Mouse (Mus musculus): ENCODE measurements at regions not wholly inside any gene's neighbourhood (a gene's known extent, or its start where the extent isn't known, plus 50 kb on each side); places are given as distances from the start of the nearest gene placed in this dataset.
A peak's percentile ranks its signal among the peaks of the same experiment; 100 is the strongest.

DNA sequence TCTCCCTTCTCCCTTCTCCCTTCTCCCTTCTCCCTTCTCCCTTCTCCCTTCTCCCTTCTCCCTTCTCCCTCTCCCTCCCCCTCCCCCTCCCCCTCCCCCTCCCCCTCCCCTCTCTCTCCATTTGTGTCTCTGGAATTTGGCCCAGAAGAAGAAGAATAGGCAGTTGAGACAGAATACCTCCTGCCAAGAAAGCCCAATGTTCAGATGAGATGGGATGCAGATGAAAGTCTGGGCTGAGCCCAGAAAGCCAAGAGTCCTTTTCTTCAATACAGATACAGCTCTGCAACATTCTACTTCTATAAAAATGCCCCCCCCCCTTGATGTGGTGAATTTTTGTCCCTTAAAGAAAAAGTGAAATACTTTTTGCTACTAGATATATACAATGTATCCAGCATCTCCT is 489.2 kb downstream of the Kcnj2 start:
- Histone ChIP-seq H3K4me1 (0 out of 2 replicates have a peak, but pooled peaks cover 3% of the 10 kb centered on the region), H3K27ac (replicated peaks) (no peak overlapping the region), H3K36me3 (no peaks in the 10 kb centered on the region), H3K9ac (replicated peaks) (no peak overlapping the region), H3K4me3 (no peak overlapping the region), H3K9me3 (no peaks in the 10 kb centered on the region), H3K4me2 (replicated peaks) (no peak overlapping the region), H3K27me3 (no peaks in the 10 kb centered on the region)
- ATAC-seq (ENCODE audit: low FRiP score, low read depth), result no peak

GRCm38 (mm10) chr11:111555615-111556014 is 489.7 kb downstream of the Kcnj2 start:
- WGBS, result 84% methylated on average over 6 of the region's 6 CpGs
- H3K4me1 ChIP-seq, result 0 out of 2 replicates have a peak, but pooled peaks cover 3% of the 10 kb centered on the region

GRCm38 (mm10) chr11:111558302-111559140 is 492.6 kb downstream of the Kcnj2 start:
- WGBS, result 54% methylated on average over 9 of the region's 9 CpGs
- Histone ChIP-seq H3K9ac (replicated peaks) (no peak overlapping the region), H3K27ac (replicated peaks) (no peak overlapping the region), H3K4me2 (replicated peaks) (no peak overlapping the region), H3K27me3 (no peaks in the 10 kb centered on the region), H3K36me3 (no peaks in the 10 kb centered on the region), H3K4me3 (no peak overlapping the region), H3K4me1 (0 out of 2 replicates have a peak, but pooled peaks cover 3% of the 10 kb centered on the region), H3K9me3 (no peaks in the 10 kb centered on the region)
- peak; percentile 71; the same call in 1 of the 2 replicates for ATAC-seq (ENCODE audit: low FRiP score, low read depth)

More at GRCm38 (mm10) chr11:111555615-111556014, 489.7 kb downstream of the Kcnj2 start:
- H3K27ac ChIP-seq (replicated peaks), result no peak overlapping the region
- no peak overlapping the region for H3K4me3 ChIP-seq
- no peak overlapping the region for H3K4me2 ChIP-seq (replicated peaks)
- no peaks in the 10 kb centered on the region for H3K27me3 ChIP-seq
- no peak for ATAC-seq (ENCODE audit: low FRiP score, low read depth)
- no peaks in the 10 kb centered on the region for H3K9me3 ChIP-seq
- no peak overlapping the region for H3K9ac ChIP-seq (replicated peaks)
- H3K36me3 ChIP-seq, result no peaks in the 10 kb centered on the region

DNA sequence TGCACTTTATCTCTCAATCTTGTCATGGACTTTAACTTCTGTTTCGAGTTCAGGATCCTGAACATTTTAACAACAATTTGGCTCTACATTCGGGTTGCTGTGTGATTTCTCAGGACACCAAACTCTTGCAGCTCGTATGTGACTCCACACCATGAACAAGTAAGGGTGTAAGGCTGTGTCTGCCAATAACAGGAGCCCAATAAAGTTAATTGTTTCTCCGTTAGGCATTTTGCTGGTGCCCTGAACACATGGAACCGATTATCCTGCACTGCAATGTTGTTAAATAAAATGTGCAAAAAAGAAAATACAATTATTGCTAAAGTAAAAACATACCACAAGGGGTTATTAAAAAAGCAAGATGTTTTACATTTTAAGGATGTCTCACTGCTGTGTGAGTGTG is 497.2 kb downstream of the Kcnj2 start:
- Histone ChIP-seq H3K4me1 (0 out of 2 replicates have a peak, but pooled peaks cover 3% of the 10 kb centered on the region), H3K9ac (replicated peaks) (no peak overlapping the region), H3K36me3 (no peaks in the 10 kb centered on the region), H3K4me3 (no peak overlapping the region), H3K27ac (replicated peaks) (no peak overlapping the region), H3K4me2 (replicated peaks) (no peak overlapping the region), H3K9me3 (no peaks in the 10 kb centered on the region), H3K27me3 (no peaks in the 10 kb centered on the region)
- no peak for ATAC-seq (ENCODE audit: low FRiP score, low read depth)
- 77% methylated on average over 5 of the region's 5 CpGs for WGBS

- Histone ChIP-seq H3K9ac (replicated peaks) (no peak overlapping the region), H3K27me3 (no peaks in the 10 kb centered on the region), H3K27ac (replicated peaks) (no peak overlapping the region), H3K4me2 (replicated peaks) (no peak overlapping the region), H3K4me3 (no peak overlapping the region), H3K4me1 (no peaks in the 10 kb centered on the region), H3K36me3 (no peaks in the 10 kb centered on the region), H3K9me3 (peaks cover 3% of the 10 kb centered on the region; the same call in 1 of the 2 replicates)
- ATAC-seq (ENCODE audit: low FRiP score, low read depth), result no peak
- WGBS, result 93% methylated on average over 6 of the region's 6 CpGs
Observed at GRCm38 (mm10) chr11:111568041-111568440, 502.1 kb downstream of the Kcnj2 start.

DNA sequence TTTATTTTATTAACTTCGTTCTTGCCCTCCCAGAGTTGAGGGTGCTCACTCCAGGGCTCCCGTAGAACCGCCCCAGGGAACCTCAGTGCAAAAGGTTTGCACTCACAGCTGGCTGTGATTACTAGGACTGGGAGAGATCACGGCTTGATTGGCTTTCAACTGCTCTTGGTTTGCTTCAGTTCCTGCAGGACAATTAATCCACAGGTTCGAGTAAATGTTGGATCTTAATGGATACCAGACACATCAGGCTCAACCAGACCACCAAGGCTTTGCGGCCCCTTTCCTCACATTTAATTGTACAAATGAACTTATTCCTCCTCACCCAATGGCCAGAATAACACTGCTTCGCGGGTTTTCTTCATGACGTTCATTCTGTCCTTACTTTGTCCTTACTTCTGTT is 502.9 kb downstream of the Kcnj2 start:
- peaks cover 6% of the 10 kb centered on the region; the same call in 1 of the 2 replicates for H3K9me3 ChIP-seq
- ATAC-seq (ENCODE audit: low FRiP score, low read depth), result no peak
- no peak overlapping the region for H3K4me2 ChIP-seq (replicated peaks)
- H3K36me3 ChIP-seq, result no peaks in the 10 kb centered on the region
- no peak overlapping the region for H3K4me3 ChIP-seq
- 82% methylated on average over 9 of the region's 9 CpGs for WGBS
- H3K27me3 ChIP-seq, result no peaks in the 10 kb centered on the region
- no peak overlapping the region for H3K9ac ChIP-seq (replicated peaks)
- no peak overlapping the region for H3K27ac ChIP-seq (replicated peaks)
- H3K4me1 ChIP-seq, result no peaks in the 10 kb centered on the region

DNA sequence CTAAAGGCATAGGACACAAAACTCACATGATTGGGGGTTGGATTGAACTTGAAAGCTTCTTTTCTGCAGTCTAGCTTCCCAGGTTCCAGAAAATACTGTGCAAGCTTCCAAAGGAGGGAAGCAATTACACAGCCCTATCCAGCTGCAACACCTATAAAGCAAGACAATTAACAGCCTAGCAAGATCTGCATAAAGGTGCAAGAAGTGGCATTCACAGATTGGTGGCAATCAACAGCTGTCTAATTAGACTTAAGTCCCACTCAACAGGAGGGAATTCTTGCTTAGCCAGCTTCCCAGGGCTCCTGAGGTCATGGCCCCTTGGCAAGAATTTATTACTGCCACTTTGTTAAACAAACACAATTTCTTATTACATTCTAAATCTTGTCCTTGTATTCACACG is 511.9 kb downstream of the Kcnj2 start:
- peaks cover 4% of the 10 kb centered on the region; the same call in 1 of the 2 replicates for H3K4me1 ChIP-seq
- WGBS, result 32% methylated on average over 1 of the region's 1 CpGs
- ATAC-seq (ENCODE audit: low FRiP score, low read depth), result no peak

DNA sequence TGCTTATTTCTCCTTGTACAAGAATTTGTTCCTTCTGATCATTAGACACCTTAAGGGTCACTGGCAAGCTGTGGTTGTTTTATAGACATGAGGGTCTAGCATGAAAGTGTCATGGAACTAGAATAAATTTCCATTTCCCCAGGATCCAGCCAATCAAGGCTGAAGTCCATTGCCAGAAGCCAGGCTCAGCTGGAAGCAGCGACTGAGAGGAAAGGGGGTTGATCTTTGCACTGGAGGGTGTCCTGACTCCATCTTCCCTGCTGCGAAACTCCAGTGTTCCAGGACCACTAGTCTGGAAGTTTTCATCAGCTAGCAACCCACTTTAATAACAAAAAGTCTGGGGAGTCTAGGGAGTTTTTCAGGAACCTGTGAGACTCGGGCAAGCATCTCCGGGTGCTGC is 517.0 kb downstream of the Kcnj2 start:
- no peaks in the 10 kb centered on the region for H3K36me3 ChIP-seq
- H3K4me2 ChIP-seq (replicated peaks), result no peak overlapping the region
- no peak for ATAC-seq (ENCODE audit: low FRiP score, low read depth)
- H3K27ac ChIP-seq (replicated peaks), result no peak overlapping the region
- H3K9ac ChIP-seq (replicated peaks), result no peak overlapping the region
- 81% methylated on average over 4 of the region's 4 CpGs for WGBS
- H3K27me3 ChIP-seq, result no peaks in the 10 kb centered on the region
- no peaks in the 10 kb centered on the region for H3K9me3 ChIP-seq
- no peak overlapping the region for H3K4me3 ChIP-seq
- peaks cover under 1% of the 10 kb centered on the region; the same call in 1 of the 2 replicates for H3K4me1 ChIP-seq

More for the DNA sequence above, 511.9 kb downstream of the Kcnj2 start:
- H3K36me3 ChIP-seq, result no peaks in the 10 kb centered on the region
- peaks cover 5% of the 10 kb centered on the region; the same call in 1 of the 2 replicates for H3K9me3 ChIP-seq
- H3K4me2 ChIP-seq (replicated peaks), result no peak overlapping the region
- H3K9ac ChIP-seq (replicated peaks), result no peak overlapping the region
- no peak overlapping the region for H3K4me3 ChIP-seq
- no peaks in the 10 kb centered on the region for H3K27me3 ChIP-seq
- H3K27ac ChIP-seq (replicated peaks), result no peak overlapping the region

- Histone ChIP-seq H3K4me2 (replicated peaks) (no peak overlapping the region), H3K27me3 (no peaks in the 10 kb centered on the region), H3K4me3 (no peak overlapping the region), H3K36me3 (no peaks in the 10 kb centered on the region), H3K27ac (replicated peaks) (no peak overlapping the region), H3K9me3 (no peaks in the 10 kb centered on the region), H3K4me1 (no peaks in the 10 kb centered on the region), H3K9ac (replicated peaks) (no peak overlapping the region)
- 75% methylated on average over 13 of the region's 13 CpGs for WGBS
- no peak for ATAC-seq (ENCODE audit: low FRiP score, low read depth)
Observed at GRCm38 (mm10) chr11:111583606-111584005, 517.6 kb downstream of the Kcnj2 start.

DNA sequence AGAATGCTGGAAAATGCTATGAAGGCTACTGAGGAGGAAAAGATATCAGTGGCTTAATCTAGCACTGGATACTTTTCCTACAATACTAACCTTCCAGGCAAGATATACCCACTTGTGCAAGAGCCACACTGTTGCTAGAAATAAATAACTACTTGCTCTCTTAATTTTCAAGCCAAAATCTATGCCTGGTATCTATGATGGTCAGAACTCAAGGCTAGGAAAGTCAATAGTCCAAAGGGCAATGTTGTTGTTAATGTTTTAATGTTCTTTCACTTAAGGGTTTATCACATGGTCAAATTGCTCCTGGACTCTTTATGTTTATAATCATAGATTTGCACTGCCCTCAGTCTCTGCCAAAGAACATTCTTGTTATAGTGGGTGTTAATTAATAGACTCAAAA is 533.5 kb downstream of the Kcnj2 start:
- Histone ChIP-seq H3K27me3 (no peaks in the 10 kb centered on the region), H3K4me1 (no peaks in the 10 kb centered on the region), H3K4me2 (replicated peaks) (no peak overlapping the region), H3K4me3 (no peak overlapping the region), H3K9ac (replicated peaks) (no peak overlapping the region), H3K27ac (replicated peaks) (no peak overlapping the region), H3K36me3 (no peaks in the 10 kb centered on the region), H3K9me3 (no peaks in the 10 kb centered on the region)
- ATAC-seq (ENCODE audit: low FRiP score, low read depth), result no peak

- H3K9me3 ChIP-seq, result no peaks in the 10 kb centered on the region
- WGBS, result 77% methylated on average over 11 of the region's 11 CpGs
Observed at GRCm38 (mm10) chr11:111605146-111605545, 539.2 kb downstream of the Kcnj2 start.

DNA sequence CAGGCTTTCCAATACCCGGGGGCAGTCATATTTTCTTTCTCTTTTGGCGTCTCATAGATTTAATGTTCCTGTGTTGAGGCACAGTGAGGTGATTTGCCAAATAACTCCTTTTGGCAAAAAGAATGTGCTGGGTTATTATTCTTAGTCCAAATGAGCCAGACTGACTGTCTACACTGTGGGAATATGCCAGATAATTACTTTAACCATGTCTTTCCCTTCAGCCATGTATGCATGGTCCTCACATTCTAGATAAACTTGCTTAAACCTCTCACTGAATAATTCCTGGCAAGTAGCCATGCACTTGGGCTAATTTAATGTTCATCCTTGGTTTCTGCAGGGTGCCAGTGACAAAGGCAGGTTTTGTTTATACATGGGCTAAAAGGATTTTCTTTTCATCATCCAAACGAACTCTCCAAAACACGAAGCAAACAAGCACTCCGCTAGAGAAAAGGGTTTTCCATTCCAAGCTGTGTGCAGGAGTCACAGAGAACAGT is 544.6 kb downstream of the Kcnj2 start:
- no peaks in the 10 kb centered on the region for H3K4me1 ChIP-seq
- ATAC-seq (ENCODE audit: low FRiP score, low read depth), result no peak
- no peak overlapping the region for H3K9ac ChIP-seq (replicated peaks)
- H3K9me3 ChIP-seq, result no peaks in the 10 kb centered on the region
- H3K36me3 ChIP-seq, result no peaks in the 10 kb centered on the region
- H3K27me3 ChIP-seq, result no peaks in the 10 kb centered on the region
- no peak overlapping the region for H3K4me2 ChIP-seq (replicated peaks)
- H3K4me3 ChIP-seq, result no peak overlapping the region
- H3K27ac ChIP-seq (replicated peaks), result no peak overlapping the region
- 73% methylated on average over 5 of the region's 5 CpGs for WGBS

More at GRCm38 (mm10) chr11:111605146-111605545, 539.2 kb downstream of the Kcnj2 start:
- Histone ChIP-seq H3K36me3 (no peaks in the 10 kb centered on the region), H3K4me3 (no peak overlapping the region), H3K27me3 (no peaks in the 10 kb centered on the region), H3K4me1 (no peaks in the 10 kb centered on the region), H3K4me2 (replicated peaks) (no peak overlapping the region), H3K9ac (replicated peaks) (no peak overlapping the region), H3K27ac (replicated peaks) (no peak overlapping the region)
- no peak for ATAC-seq (ENCODE audit: low FRiP score, low read depth)
